Mouse (Mus musculus) CD4-positive, CD25-positive, alpha-beta regulatory T cell, adult 2 months (primary cell): ENCODE data around the gene Sh2d7.

Experiments
- DNase-seq: peaks from one replicate; pipeline ENCODE4 v3.0.0-alpha.2; 2012; ENCODE audit warnings: low read depth, low spot score

Gene Sh2d7

DNA sequence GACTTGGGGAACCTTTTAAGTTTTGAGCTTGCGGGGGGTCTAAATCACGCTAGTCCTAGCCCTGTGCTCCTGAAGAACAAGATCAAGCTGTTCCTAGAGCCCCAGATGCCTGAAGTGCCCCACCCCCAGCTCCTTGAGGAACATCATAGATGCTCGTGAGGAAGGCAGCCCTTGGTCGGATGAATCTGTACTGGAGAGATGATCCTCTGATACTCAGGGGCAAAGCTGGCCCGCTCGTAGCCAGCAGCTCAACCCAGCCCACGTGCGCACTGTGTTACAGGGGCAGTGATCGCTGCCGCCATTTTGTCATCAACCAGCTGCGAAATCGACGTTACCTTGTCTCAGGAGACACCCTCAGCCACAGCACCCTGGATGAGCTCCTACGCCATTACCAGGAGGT, at the start of gene Sh2d7:
Gene Sh2d7, plus strand, starts transcription at position 301 of the 400 bp plus-strand sequence.
- DNase-seq = no peak

DNA sequence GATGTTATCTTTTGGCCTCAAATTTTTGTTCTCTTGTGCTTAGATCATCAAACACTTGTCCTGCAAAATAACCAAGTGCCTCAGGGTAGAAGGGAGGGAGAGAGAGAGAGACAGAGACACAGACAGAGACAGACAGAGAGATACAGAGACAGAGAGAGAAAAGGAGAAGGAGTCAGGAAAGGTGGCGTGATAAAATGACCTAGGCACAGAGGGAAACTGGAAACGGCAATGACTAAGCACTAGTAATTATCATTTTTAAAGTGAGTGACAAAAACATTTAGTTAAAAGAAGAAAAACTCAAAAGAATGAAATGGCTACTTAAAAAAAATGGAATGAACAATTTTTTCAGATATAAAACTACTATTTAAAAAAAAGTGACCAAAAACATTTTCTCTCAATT, 49.2 kb upstream of the Sh2d7 start:
- no peak for DNase-seq

DNA sequence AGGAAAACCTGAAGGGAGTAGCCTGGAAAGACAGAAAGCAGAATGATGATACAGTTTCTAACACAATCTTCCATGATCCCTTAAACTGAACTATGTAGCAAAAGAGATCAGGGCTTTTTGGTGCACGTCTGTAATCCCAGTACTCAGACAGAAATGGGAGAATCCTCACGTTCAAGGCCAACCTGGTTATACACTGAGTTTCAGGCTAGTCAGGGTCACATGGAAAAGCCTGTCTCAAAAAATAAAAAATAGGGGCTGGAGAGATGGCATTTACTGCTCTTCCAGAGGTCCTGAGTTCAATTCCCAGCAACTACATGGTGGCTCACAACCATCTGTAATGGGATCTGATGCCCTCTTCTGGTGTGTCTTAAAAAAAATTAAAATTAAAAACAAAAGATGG, 48.4 kb upstream of the Sh2d7 start:
- no peak for DNase-seq

DNA sequence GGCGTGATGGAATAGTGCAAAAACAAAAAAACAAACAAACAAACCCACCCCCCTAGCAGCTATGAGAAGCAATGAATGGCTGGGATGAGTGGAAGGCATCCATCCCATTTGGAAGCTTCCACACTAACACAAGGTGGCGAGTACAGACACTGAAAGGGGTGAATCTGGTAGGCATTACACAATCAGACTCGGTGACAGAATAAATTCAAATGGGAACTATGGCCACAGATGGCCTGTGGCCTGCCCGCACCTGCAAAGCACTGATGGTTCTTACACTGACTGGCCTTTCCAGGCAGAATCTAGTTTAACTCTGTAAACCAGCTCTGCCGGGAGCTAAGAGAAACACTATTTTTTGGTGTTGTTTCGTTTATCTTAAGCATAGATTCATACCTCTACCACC, 39.5 kb upstream of the Sh2d7 start:
- DNase-seq = no peak

DNA sequence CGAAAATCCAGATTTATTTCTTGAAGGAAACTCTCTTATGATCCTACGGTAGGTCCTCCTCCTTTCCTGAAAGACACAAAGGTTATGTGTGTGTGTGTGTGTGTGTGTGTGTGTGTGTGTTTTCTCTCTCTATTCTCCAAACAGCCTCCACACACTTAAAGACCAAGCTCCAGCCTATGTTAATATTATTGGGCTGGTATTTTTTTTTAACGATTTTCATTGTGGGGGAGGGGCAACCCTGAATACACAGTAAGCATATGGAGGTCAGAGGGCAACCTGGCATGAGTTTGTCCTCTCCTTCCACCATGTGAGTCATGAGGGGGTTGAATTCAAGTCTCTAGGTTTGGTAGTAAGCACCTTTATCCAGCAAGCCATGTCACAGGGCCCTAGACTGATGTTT, 39.0 kb upstream of the Sh2d7 start:
- DNase-seq = no peak

DNA sequence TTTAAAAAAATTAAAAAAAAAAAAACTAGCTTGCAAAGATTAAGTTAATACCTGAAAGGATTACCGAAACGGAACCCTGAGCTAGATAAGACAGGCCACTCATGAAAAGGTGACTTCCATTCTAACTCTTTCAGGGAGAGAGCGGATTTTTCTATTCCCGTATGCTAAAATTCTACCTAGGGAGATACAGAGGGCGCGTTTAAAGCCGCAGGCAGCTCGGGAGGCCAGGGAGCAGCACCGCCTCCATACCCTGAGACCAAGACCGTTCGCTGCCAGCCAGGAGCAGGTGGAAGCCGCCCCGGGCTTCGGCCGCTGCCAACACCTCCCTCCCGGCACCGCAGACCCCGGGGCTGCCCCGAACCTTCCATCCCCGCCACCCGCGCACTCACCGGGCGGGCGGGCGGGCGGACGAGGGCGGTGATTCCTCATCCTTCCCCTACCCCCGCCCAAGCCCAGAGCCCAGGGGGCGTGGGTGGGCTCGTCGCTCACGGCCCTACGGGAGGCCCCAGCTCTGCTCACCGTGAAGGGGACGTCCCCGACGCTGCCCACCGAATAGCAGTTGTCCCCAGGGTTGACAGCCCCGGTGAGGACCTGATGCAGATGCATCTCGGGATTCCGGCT, 37.8 kb upstream of the Sh2d7 start:
- no peak for DNase-seq

DNA sequence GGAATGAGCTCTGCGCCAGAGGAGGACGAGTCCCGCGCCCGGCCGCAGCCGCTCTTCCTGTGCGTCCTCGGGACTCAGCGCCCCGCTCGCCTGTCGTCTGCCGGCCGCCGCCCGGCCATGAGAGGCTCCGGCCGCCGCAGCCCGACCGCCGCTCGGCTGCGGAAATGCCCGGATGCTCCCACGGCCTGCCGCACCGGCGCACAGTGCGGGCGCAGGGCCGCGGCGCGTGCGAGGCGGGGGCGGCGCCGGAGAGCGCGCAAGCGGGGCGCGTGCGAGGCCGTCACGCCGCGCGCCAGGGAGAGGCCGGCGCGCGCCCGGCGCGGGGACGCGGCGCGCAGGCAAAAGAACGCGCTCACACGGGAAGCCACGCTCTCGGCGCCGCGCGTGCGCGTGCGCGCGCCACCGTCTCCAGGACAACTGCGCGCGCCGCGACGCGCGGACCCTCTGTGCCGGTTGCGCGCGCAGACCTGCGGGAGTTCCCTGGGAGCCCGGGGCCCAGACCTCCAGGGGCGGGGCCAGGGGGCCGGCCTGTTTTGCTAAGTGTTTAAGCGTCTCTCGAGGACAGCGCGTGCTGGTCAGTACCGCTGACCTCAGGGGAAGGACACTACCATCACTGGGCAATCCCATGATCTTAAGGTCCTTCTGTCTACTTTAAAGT, 37.2 kb upstream of the Sh2d7 start, which contains the start of gene Dmxl2:
Gene Dmxl2, minus strand, starts transcription at position 174 of the 658 bp plus-strand sequence.
- DNase-seq = peak; percentile 38

DNA sequence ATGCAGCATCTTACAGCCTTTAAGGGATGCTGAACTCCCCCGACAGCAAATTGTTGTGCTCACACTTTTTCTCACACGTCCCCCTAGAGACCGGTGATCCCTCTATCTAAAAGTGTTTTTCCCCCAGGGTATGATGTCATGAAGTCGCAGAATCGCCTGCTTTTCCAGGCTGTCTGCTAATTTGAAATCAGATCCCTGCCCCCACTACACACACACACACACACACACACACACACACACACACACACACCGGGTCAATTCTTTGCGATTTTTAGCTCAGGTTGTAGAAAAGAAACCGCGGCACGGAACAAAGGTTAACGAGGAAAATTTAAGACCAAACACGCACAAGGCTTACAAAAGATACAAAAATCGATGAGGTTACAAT, 36.7 kb upstream of the Sh2d7 start:
- no peak for DNase-seq

DNA sequence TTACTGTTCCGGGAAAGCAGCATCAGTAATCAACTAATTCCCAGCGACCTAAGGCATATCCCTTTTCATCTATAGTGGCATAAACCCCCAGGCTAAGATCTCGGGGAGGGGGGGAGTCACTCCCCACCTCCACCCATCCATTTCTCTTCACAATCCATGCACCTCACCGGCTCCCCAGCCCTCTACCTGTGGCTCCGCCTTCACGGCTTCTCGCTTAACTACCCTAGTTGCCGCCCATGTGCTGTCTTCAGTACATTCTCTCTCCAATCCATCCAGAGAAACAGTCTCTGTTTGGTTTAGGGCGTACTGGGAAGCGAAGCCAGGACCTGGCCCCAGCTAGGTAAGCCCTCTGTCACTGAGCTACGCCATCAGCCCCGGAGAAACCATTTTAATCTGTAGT, 35.9 kb upstream of the Sh2d7 start:
- no peak for DNase-seq

DNA sequence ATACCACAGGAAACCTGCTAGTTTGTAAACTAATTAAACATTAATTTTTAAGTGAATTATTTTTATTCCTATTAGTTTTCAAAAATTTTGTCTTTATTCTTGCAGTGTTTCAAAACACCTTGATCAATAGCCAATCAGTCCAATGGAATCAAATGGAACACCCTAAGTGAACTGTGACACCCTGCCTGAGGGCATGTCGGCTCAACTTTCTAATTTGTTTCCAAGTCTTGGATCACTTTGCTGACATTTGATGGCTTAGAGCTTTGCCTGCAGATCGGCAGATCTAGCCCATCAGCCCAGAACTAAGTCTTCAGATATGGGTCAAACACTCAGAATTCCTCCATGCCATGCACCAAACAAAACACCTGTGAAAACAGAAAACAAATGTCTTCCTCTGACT, 22.8 kb upstream of the Sh2d7 start:
- no peak for DNase-seq

DNA sequence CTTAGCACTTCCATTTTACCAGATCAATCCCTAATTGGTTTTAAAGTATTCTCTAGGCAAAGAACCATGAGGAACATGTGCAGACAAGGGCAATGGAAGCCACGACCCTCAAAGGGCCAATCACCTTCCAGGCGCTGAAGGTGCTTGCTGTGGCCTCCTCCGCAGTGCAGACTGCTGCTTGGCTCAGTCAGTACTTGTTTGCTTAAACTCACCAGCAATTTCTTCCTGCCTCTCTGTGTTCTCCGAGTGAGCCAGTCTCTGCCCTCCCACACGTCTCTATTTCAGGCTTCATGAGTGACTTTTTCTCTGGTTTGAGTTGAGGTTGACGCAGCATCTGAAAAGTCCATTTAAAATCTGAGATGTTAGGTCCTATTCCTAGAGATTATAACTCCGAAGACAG, 19.9 kb upstream of the Sh2d7 start:
- DNase-seq = no peak

DNA sequence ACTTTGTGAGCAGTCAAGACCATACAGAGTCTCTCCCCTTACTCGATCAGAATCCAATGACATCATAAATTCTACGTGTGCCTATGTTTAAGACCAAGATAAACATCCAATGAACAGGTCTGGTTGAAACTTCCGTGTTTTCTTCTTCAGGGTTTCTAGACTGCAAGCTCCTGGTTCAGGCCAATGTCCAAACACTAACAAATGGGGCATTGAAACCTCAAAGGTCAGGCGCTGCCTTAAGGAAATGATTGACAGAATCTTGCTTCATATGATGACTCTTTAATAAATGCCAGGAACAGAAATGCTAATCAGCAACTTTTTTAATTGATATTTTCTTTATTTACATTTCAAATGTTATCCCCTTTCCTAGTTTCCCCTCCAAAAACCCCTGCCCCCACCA, 18.5 kb upstream of the Sh2d7 start:
- no peak for DNase-seq

DNA sequence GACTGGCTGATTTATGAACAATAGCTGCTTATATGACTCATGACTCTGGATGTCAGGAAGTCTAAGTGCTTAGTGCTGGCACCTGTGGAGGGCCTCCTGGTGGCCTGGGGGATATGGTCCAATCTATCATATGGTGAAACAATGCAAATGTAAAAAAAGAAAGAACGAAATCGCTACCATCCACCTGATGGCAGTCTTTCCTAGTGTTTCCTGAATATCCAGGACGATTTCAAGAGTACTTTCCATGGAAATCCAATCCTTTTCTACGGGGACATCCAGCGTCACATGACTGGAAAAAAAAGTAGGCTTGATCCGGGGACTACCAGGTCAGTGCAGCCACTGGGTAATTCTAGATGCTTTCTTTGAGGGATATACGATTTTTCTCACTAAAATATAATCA, 11.1 kb upstream of the Sh2d7 start:
- DNase-seq = no peak

DNA sequence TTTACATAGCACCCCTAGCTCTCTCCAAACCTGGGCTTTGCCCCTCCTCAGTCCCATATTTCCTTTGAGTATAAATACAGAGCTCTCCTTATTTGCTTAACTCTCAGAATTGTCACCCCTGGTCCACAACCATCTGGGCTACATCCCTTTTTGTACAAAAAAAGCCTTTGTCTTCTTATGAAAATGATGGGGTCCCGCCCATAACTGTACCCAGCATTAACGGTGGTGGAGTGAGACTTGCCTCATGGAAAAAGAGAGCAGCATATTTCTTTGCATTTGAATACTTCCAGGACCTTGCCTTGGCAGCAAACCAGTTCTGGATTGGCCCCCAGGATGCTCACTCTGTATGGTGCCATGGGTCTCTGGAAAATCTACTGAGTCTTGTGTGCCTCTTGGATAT, 8.8 kb upstream of the Sh2d7 start:
- DNase-seq = no peak

DNA sequence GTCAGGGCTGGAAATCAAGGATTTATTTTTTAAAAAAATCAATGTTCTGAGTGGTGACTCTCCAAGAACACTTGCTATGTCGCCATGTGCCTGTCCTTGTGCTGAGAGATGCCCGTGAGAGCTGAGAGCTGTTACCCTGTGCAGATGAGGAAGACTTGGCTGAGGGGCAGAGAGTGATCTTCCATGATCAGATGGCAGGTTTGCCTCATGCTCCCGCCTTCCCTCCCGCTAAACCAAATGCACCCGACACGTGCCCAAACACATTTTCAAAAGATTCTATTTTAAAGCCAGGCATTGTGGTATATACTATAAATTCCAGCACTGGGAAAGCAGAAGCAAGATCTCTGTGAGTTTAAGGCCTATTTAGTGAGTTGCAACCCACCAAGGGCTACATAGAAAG, 7.9 kb upstream of the Sh2d7 start:
- no peak for DNase-seq

DNA sequence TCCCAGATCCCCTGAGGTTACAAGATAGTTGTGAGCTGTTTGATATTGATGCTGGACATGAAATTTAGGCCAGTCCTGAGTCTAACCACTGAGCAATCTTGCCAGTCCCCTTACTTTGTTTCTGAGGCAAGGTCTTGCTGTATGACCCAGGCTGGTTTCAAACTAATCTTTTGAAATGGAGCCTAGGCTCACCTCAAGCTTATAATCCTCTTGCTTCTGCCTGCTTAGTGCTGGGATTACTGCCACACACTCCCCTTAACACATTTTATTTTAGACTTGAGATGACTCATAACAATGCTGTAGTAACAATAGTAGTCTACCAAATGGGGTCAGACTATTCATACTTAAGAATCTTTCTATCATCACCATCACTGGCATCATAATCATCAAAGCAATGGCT, 7.4 kb upstream of the Sh2d7 start:
- DNase-seq = no peak

DNA sequence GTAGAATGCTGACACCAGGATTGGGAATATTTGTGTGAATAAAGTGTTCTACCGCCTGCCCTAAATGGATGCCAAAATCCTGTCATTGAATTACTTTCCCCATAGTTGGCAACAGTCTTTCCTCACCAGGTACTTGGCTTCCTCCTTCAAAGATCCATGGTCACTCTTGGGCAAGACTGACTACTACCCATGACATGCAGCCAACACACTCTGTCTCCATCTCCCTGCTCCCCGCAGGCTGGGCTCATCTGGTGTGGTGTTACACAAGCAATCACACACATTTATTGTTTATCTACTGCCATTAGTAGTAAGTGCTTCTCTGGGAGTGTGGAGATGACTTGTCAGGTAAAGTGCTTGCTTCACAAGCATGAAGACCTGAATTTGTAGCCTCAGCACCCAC, 5.9 kb upstream of the Sh2d7 start:
- no peak for DNase-seq

DNA sequence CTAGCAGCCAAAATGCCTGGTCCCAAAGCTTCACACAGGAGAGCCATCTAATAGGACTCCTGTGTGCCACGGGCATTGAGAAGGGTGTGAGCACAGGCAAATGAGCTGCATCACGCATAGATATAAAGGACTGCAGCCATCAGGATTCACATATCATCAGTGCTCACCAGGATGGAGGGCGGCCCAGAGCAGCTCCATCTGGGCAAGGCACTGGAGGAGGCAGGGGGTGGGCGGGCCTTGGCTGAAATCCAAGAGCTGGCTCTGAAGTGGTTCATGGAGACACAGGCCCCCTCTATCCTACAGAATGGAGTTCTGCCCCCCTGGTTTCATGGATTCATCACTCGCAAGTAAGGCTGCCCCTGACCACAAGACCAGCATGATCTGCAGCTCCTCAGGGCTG, 4.8 kb upstream of the Sh2d7 start:
- no peak for DNase-seq

DNA sequence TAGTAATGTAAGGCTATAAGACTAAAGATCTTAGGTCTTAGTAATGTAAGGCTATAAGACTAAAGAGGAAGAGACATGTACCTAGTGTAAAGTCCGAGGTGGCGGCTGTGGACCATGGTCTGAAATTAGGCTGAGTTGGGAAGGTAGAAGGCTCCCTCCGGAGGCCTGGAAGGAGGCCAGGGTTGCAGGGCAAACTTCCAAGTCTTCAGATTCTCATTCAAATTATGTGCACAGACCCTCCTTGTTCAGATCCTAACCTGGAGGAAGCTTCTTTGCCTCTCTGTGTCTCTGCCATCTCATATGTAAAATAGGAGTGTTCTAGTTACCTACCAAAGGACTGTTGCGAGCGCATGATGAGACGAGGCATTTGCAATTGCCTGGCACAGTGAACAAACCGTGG, 2.5 kb upstream of the Sh2d7 start:
- no peak for DNase-seq

DNA sequence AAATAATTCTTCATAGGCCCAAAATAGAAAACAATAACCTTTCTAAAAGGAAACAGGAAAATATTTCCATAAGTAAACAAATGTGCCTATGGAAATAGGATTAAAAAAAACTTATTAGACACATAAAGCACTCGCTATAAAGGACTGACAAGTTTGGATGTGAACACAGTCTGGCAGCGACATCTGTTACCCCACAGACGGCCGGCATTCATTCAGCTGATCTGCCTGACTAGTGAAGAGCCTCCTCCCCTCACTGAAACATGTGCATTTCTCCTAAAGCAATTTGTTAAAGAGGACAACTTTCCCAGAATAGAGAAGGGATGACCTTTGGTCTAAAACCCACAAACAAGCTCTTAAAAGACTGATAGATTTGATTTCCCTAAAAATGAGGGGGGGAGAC, 1.8 kb upstream of the Sh2d7 start:
- DNase-seq = no peak

DNA sequence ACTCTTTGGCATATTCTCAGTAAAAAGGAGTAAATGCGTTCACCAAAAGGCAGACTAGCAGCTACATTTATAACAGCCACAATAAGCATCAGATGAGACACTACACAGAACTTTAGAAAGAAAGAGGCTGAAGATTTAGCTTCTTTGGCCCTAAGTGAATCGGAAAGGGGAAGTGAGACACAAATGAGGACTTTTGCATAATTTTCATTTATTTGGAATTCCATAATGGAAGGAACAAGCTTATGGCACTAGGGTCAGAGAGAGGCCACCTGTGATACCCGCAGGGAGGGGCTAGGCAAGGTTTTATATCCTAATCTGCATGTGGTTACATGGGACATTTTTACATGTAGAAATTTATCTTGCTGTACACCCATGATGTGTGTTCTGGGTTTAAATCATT, 1.3 kb upstream of the Sh2d7 start:
- no peak for DNase-seq

DNA sequence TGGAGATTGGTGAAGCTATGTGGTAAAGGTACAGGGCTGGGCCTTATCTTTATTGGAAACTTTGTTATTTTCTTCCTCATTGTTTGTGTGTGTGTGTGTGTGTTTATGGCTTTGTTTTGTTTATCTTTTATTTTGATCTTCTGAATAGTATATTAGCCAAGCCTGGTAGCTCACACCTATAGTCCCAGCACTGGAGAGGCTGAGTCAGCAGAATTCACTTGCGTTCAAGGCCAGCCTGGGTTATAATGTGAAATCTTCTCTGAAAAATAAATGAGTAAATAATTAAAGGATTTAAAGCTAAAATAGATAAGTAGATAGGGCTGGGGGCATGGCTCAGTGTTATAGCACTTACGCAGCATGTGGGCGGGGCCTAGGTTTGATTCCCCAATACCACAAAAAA, 540 bp upstream of the Sh2d7 start:
- DNase-seq = no peak

DNA sequence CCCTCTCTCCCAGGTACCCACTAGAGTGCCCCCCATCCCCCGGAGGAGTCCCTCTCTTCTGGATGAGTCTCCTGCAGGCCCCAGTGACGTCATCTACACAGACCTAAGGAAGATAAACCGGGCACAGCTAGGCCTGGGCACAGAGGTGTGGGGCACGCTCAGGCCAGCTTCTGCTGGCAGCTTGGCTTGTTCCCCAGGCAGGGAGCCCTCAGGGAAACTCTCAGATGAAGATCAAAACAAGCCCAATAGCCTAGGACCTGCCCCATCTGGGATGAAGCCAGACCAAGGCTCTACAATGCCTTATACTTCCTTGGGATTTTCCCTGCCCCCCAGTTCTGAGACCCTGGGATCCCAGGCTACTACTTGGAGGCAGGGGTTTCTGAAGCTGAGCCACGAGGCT, 2.0 kb downstream of the Sh2d7 start:
- DNase-seq = no peak
